In genomic region chr1:52140534-52140933, GRCm38 (mm10) we compare ENCODE assay signal across 17 mouse cellular contexts.
"Had no signal": no experiment of that assay in that cellular context is flagged by ENCODE, and none has a peak within 500 bp of the region (broad histone marks: within the 10 kb centered on the region; RNA-seq: fewer than 3 reads in every experiment).

No protein-coding gene starts in this region.

- H3K9me3 ChIP-seq: lung, embryonic 15.5 days; megakaryocyte, embryonic 14.5 days; midbrain, embryonic 13.5 days; midbrain, embryonic 15.5 days; neural tube, embryonic 12.5 days; stomach, embryonic 15.5 days had no signal

- H3K36me3 ChIP-seq: midbrain, embryonic 15.5 days had no signal

- H3K4me1 ChIP-seq: lung, embryonic 15.5 days; midbrain, embryonic 13.5 days; midbrain, embryonic 15.5 days; neural tube, embryonic 12.5 days had no signal

- H3K27ac ChIP-seq: lung, embryonic 15.5 days; macrophage; midbrain, embryonic 13.5 days; midbrain, embryonic 15.5 days; neural tube, embryonic 12.5 days; stomach, embryonic 15.5 days; stomach, postnatal 0 days had no signal

- DNase-seq: liver, postnatal 0 days; lung, adult 2 months; lung, postnatal 14 days; lung, postnatal 36 days; right cerebral cortex, postnatal 25 days; thymus, adult 18-20 months; thymus, postnatal 14 days; thymus, postnatal 36 days had no signal

- ATAC-seq: liver, postnatal 0 days; lung, postnatal 0 days; midbrain, embryonic 13.5 days; midbrain, embryonic 15.5 days had no signal

- H3K27me3 ChIP-seq: lung, embryonic 15.5 days; megakaryocyte, embryonic 14.5 days; midbrain, embryonic 13.5 days; midbrain, embryonic 15.5 days; neural tube, embryonic 12.5 days; stomach, embryonic 15.5 days had no signal

- H3K4me3 ChIP-seq: lung, embryonic 15.5 days; megakaryocyte, embryonic 14.5 days; midbrain, embryonic 13.5 days; midbrain, embryonic 15.5 days; neural tube, embryonic 12.5 days; stomach, embryonic 15.5 days had no signal
